Mouse (Mus musculus): ENCODE results near the gene Krt35.

Krt35 gene

GRCm38 (mm10) chr11:100058875-100059274 lies 37.2 kb downstream of the Krt35 start:
- no peak for DNase-seq

- DNase-seq: no peak
These were observed 40.1 kb downstream of the Krt35 start for GRCm38 (mm10) chr11:100055686-100056655.

GRCm38 (mm10) chr11:100050451-100050850 lies 45.6 kb downstream of the Krt35 start, which contains the start of gene Krt31:
Gene Krt31 (minus strand): TSS chr11:100050551.
- no peak for DNase-seq

- DNase-seq: no peak
These were observed 48.8 kb downstream of the Krt35 start for GRCm38 (mm10) chr11:100047193-100047592.

GRCm38 (mm10) chr11:100046303-100046866 lies 49.7 kb downstream of the Krt35 start:
- DNase-seq: no peak
